Mouse (Mus musculus): Measurements from ENCODE around the gene Armc12. TPM values are rescaled to one million over a fixed set of nuclear protein-coding genes. Genes with fewer than 3 reads are reported as not detected.

The Armc12 gene
- polyA plus RNA-seq, 1 experiment, result not detected

DNA sequence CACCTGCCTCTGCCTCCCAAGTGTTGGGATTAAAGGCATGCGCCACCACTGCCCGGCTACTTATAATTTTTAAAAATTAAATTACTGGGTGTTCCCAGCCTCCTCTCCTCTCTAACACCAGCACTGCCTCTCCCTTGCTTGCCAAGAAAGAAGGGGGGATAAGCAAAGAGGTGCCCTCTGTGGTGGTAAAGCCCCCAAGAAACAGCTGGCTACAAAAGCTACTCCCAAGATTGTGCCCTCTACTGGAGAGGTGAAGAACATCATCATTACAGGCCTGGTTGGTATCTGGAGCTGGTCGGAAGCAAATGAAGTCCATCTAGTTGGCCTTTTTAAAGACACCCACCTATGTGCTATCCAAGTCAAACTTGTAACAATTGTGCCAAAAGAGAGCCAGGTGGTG, 10.8 kb upstream of the Armc12 start:
- Histone ChIP-seq H3K4me1 (ENCODE audit: control insufficient read depth, insufficient read depth, low read length) (peaks cover 14% of the 10 kb centered on the region), H3K27ac (ENCODE audit: insufficient read depth, low read depth, low read length) (no peak overlapping the region), H3K4me3 (ENCODE audit: insufficient read depth, low read length) (no peak overlapping the region)
- peak; percentile 72 for TF ChIP-seq CTCF (IDR thresholded peaks at IDR 0.05; ENCODE audit: low read depth, low read length)
- TF ChIP-seq POLR2A (IDR thresholded peaks at IDR 0.05; ENCODE audit: borderline replicate concordance, low read depth, low read length), result no peak

- Histone ChIP-seq H3K27ac (ENCODE audit: insufficient read depth, low read depth, low read length) (no peak overlapping the region), H3K4me1 (ENCODE audit: control insufficient read depth, insufficient read depth, low read length) (peaks cover 12% of the 10 kb centered on the region), H3K4me3 (ENCODE audit: insufficient read depth, low read length) (no peak overlapping the region)
- TF ChIP-seq POLR2A (IDR thresholded peaks at IDR 0.05; ENCODE audit: borderline replicate concordance, low read depth, low read length), result no peak
- TF ChIP-seq CTCF (IDR thresholded peaks at IDR 0.05; ENCODE audit: low read depth, low read length), result no peak
Measured at GRCm38 (mm10) chr17:28520561-28520960, 10.0 kb upstream of the Armc12 start.

DNA sequence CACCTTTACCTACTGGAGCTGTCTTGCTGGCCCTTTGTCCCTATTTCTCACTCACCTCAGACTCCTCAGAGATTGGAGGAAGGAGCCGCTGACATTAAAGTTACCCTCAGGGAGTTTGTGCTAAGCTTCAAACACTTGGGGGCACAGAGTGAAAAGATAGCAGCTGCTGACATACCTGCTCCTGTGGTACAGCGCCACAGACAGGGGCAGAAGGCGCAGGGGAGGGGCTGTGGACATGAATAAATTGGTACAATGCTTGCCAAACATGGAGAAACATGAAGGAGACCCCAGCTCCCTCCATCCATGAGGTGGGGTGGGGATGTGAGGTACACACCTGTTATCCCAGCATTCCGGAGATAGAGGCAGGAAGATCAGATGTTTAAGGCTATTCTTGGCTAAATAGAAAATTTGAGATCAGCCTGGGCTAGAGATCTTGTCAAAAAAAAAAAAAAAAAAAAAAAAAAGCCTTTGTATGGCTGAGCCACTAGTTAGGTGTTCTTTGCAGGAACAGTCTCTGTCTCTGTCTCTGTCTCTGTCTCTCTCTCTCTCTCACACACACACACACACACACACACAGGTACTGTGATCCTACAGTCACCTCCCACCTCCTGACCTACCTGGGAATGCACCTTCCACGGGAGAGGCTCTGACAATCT, 9.4 kb upstream of the Armc12 start:
- no peak overlapping the region for H3K27ac ChIP-seq (ENCODE audit: insufficient read depth, low read depth, low read length)
- H3K4me1 ChIP-seq (ENCODE audit: control insufficient read depth, insufficient read depth, low read length), result peaks cover 8% of the 10 kb centered on the region; the same call in 1 of the 2 replicates
- TF ChIP-seq POLR2A (IDR thresholded peaks at IDR 0.05; ENCODE audit: borderline replicate concordance, low read depth, low read length) (no peak), CTCF (IDR thresholded peaks at IDR 0.05; ENCODE audit: low read depth, low read length) (no peak)
- no peak overlapping the region for H3K4me3 ChIP-seq (ENCODE audit: insufficient read depth, low read length)

- Histone ChIP-seq H3K4me3 (ENCODE audit: insufficient read depth, low read length) (no peak overlapping the region), H3K4me1 (ENCODE audit: control insufficient read depth, insufficient read depth, low read length) (peaks cover 10% of the 10 kb centered on the region), H3K27ac (ENCODE audit: insufficient read depth, low read depth, low read length) (no peak overlapping the region)
- TF ChIP-seq POLR2A (IDR thresholded peaks at IDR 0.05; ENCODE audit: borderline replicate concordance, low read depth, low read length) (no peak), CTCF (IDR thresholded peaks at IDR 0.05; ENCODE audit: low read depth, low read length) (no peak)
Measured at GRCm38 (mm10) chr17:28521920-28522319, 8.7 kb upstream of the Armc12 start.

DNA sequence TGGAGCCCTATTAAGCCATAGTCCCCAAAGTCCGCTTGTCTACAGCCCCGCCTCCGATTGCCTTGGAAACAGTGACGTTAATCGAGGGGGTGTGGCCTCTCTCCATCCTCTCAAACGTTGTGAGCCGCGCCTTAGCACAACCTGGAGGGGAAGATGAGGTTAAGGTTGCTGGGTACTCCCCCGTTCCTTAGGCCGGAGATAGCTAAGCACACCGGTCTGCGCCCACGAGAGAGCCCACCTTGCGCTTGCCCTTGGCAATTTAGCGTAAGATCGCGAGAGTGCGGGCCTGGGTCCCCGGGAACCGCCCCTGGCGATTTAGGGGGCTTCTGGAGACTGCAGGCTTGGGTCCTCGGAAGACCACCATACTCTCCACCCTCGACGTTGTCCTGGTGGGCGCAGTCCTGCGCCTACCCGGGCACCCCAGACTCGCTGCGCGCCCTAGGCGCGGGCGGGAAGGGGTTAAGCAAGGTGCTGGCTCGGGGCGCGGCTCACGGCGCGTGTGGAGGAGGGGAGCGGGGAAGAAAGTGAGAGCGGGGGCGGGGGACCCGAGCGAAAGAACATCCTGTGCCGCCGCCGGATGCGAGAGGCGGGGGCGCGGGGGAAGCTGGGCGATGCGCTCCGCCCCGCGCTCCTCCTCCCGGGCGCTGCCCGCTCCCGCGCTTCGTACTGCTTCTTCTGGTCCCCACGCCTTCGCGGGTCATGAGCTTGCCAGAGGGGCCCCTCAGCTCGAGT, 7.8 kb upstream of the Armc12 start:
- H3K27ac ChIP-seq (ENCODE audit: insufficient read depth, low read depth, low read length), result no peak overlapping the region
- H3K4me3 ChIP-seq (ENCODE audit: insufficient read depth, low read length), result peak overlapping the region; percentile 58
- H3K4me1 ChIP-seq (ENCODE audit: control insufficient read depth, insufficient read depth, low read length), result peaks cover 16% of the 10 kb centered on the region
- TF ChIP-seq POLR2A (IDR thresholded peaks at IDR 0.05; ENCODE audit: borderline replicate concordance, low read depth, low read length) (no peak), CTCF (IDR thresholded peaks at IDR 0.05; ENCODE audit: low read depth, low read length) (no peak)

GRCm38 (mm10) chr17:28523355-28524008, 7.1 kb upstream of the Armc12 start:
- Histone ChIP-seq H3K4me1 (ENCODE audit: control insufficient read depth, insufficient read depth, low read length) (peaks cover 19% of the 10 kb centered on the region), H3K27ac (ENCODE audit: insufficient read depth, low read depth, low read length) (no peak overlapping the region), H3K4me3 (ENCODE audit: insufficient read depth, low read length) (peak overlapping the region; percentile 58)
- TF ChIP-seq CTCF (IDR thresholded peaks at IDR 0.05; ENCODE audit: low read depth, low read length) (no peak), POLR2A (IDR thresholded peaks at IDR 0.05; ENCODE audit: borderline replicate concordance, low read depth, low read length) (no peak)

DNA sequence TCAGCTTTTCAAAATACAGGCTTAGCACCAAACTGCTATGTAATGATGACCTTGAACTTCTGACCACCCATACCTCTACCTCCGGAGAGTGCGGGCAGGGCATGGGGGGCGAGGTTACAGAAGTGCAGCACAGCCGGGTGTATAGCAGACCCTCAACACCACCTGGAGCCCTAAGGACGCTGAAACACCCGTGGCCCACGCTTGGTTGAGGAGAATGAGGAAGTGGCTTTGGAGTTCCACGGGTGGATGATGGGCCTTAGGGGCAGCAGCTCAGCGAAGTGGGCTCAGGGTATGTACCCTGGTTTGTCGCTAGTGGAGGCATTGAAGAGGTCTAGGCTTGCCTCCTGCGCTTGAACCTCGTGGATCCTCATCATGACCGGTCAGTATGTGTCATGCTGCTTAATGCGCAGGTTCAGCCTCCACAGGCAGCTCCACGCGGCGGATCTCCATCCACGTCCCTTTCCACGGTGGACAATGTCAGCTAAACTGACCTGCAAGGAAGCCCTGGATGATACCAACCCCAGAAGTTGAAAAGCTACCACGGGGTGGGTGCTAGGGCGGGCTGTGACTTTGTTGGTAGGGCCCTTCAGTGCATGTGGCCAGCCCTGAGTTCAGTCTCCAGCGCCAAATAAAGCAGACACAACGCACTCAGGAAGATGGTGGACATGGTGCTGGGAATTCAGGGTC, 6.5 kb upstream of the Armc12 start:
- Histone ChIP-seq H3K27ac (ENCODE audit: insufficient read depth, low read depth, low read length) (no peak overlapping the region), H3K4me1 (ENCODE audit: control insufficient read depth, insufficient read depth, low read length) (peaks cover 19% of the 10 kb centered on the region), H3K4me3 (ENCODE audit: insufficient read depth, low read length) (no peak overlapping the region)
- no peak for TF ChIP-seq POLR2A (IDR thresholded peaks at IDR 0.05; ENCODE audit: borderline replicate concordance, low read depth, low read length)
- no peak for TF ChIP-seq CTCF (IDR thresholded peaks at IDR 0.05; ENCODE audit: low read depth, low read length)

DNA sequence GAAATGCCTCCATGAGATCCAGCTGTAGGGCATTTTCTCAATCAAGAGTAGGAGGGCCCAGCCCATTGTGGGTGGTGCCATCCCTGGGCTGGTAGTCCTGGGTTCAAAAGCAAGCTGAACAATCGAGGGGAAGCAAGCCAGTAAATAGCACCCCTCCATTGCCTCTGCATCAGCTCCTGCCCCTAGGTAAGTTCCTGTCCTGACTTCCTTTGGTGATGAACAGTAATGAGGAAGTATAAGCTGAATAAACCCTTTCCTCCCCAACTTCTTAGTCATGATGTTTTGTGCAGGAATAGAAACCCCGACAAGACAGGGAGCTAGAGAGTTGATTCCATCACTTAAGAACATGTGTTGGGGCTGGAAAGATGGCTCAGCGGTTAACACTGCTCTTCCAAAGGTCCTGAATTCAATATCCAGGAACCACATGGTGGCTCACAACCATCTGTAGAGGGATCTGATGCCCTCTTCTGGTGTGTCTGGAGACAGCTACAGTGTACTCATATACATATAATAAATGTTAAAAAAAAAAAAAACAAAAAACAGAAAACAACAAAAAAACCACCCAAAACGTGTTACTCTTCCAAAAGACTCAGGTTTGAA, 5.7 kb upstream of the Armc12 start:
- peaks cover 19% of the 10 kb centered on the region for H3K4me1 ChIP-seq (ENCODE audit: control insufficient read depth, insufficient read depth, low read length)
- no peak for TF ChIP-seq POLR2A (IDR thresholded peaks at IDR 0.05; ENCODE audit: borderline replicate concordance, low read depth, low read length)
- no peak overlapping the region for H3K27ac ChIP-seq (ENCODE audit: insufficient read depth, low read depth, low read length)
- no peak overlapping the region for H3K4me3 ChIP-seq (ENCODE audit: insufficient read depth, low read length)

All from bone marrow macrophage, adult 2 months (primary cell).